Mouse (Mus musculus) monocyte, adult 2 months (primary cell): ENCODE data around the gene Vmn1r119.
"Not testable (repeated sequence)": the region's sequence is repeated elsewhere in the genome, so short reads cannot be mapped to it uniquely, and the experiment has no call there.

ENCODE experiments used
- DNase-seq, 2 experiments: peaks; one replicate each; pipeline ENCODE4 v3.0.0; 2022; ENCODE audit warnings: low spot score in 2 of 2, low read depth in 1 of 2

Gene Vmn1r119

DNA sequence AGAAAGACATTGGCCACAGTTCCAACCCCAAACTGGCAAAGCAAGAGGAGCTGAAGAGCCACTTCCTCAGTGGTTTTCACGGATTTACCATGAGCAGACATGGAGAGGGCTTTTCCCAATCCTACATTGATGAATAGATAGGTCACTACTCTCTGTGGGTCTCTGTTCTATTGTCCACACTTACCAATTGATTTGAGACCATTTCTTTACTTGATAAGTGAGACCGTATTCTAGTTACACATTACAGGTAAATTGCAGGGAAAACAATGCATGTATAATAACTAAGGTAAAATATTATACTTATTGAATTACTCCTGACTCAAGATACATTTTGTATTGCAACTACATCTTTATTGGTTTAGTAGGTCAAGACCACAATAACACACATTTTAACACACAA is at the start of gene Vmn1r119:
Gene Vmn1r119 (minus strand): TSS at position 101 of the 400 bp plus-strand sequence.
- DNase-seq: not testable (repeated sequence)

DNA sequence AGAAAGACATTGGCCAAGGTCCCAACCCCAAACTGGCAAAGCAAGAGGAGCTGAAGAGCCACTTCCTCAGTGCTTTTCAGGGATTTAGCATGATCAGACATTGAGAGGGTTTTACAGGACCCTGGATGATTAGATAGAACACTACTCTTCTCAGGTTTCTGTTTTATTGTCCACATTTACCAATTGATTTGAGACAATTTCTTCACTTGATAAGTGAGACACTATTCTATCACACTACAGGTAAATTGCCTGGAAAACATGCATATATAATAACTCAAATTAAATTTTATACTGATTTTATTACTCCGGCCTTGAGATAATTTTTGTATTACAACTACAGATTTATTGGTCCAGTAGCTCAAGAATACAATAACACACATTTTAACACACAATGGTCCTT is 41.4 kb upstream of the Vmn1r119 start, which contains the start of gene Vmn1r120:
Gene Vmn1r120 (minus strand): TSS at position 101 of the 400 bp plus-strand sequence.
- DNase-seq: not testable (repeated sequence)
